Mouse (Mus musculus) ES-E14 (cell line): ENCODE results near the gene Srpk2. TPM values are rescaled to one million over a fixed set of nuclear protein-coding genes. Genes with fewer than 3 reads are reported as not detected.
A peak's percentile ranks its signal among the peaks of the same experiment; 100 is the strongest.
"Not testable (repeated sequence)": the region's sequence is repeated elsewhere in the genome, so short reads cannot be mapped to it uniquely, and the experiment has no call there.

Experiments
- DNase-seq: peaks from one replicate; pipeline ENCODE4 v3.0.0-alpha.2; 2013; ENCODE audit warnings: low read depth, low spot score
- H3K27ac ChIP-seq: 2 replicates; pipeline ENCODE4 v1.5.1; 2012; ENCODE audit warnings: low read depth, mild to moderate bottlenecking, low read length, moderate library complexity, mixed read lengths; ENCODE audit not compliant: poor library complexity, insufficient read depth, severe bottlenecking
- H3K36me3 ChIP-seq: 2 replicates; pipeline ENCODE4 v1.6.1; 2012; ENCODE audit warnings: mild to moderate bottlenecking, low read length, moderate library complexity, mixed read lengths; ENCODE audit not compliant: control insufficient read depth, poor library complexity, insufficient read depth, severe bottlenecking
- H3K4me1 ChIP-seq, 2 experiments: fragments of 150-350 bp in 1 of 2; sonication (generic) in 1 of 2; 2 replicates each; pipeline ENCODE4 v1.6.1; 2012; ENCODE audit warnings: low read length in 2 of 2, mild to moderate bottlenecking in 1 of 2, mixed read lengths in 1 of 2; ENCODE audit not compliant: control insufficient read depth in 2 of 2, insufficient read depth in 2 of 2, poor library complexity in 1 of 2
- H3K4me3 ChIP-seq, 2 experiments: fragments of 150-350 bp in 1 of 2; sonication (generic) in 1 of 2; 2 replicates each; pipeline ENCODE4 v1.5.1; 2012; ENCODE audit warnings: low read length in 2 of 2, low read depth in 1 of 2, mild to moderate bottlenecking in 1 of 2, mixed read lengths in 1 of 2; ENCODE audit not compliant: insufficient read depth in 1 of 2, poor library complexity in 1 of 2, severe bottlenecking in 1 of 2
- H3K9ac ChIP-seq: 2 replicates; pipeline ENCODE4 v1.6.1; 2012; ENCODE audit warnings: low read depth, mild to moderate bottlenecking, low read length, mixed read lengths; ENCODE audit not compliant: poor library complexity, insufficient read depth, severe bottlenecking
- H3K9me3 ChIP-seq: fragments of 150-350 bp; sonication (generic); 2 replicates; pipeline ENCODE4 v1.6.1; 2012; ENCODE audit warnings: low read depth, mild to moderate bottlenecking, low read length; ENCODE audit not compliant: control insufficient read depth, insufficient read depth
- CHD2 ChIP-seq: IDR thresholded peaks from 2 replicates; pipeline ENCODE4 v1.6.1; 2014; ENCODE audit warnings: mild to moderate bottlenecking, low read depth, low read length, inconsistent platforms
- HCFC1 ChIP-seq: IDR thresholded peaks from 2 replicates; pipeline ENCODE4 v1.6.1; 2012; ENCODE audit warnings: low read length, inconsistent platforms, borderline replicate concordance; ENCODE audit not compliant: insufficient read depth
- MAFK ChIP-seq: IDR thresholded peaks from 2 replicates; pipeline ENCODE4 v1.6.1; 2014; ENCODE audit warnings: mild to moderate bottlenecking, low read depth, low read length, inconsistent platforms; ENCODE audit not compliant: insufficient read depth
- ZC3H11A ChIP-seq: IDR thresholded peaks from 2 replicates; pipeline ENCODE4 v1.6.1; 2012; ENCODE audit warnings: low read depth, mild to moderate bottlenecking, inconsistent platforms, low read length, borderline replicate concordance
- ZNF384 ChIP-seq: IDR thresholded peaks from 2 replicates; pipeline ENCODE4 v1.6.1; 2012; ENCODE audit warnings: low read depth, low read length, inconsistent platforms
- in situ Hi-C, 2 experiments: fragments of 600-800 bp; cut with MboI; formaldehyde crosslinking; loops; one replicate each; pipeline ENCODE4 v1.15.1; 2025; ENCODE audit warnings: low sequenced_read_pairs in 2 of 2, inconsistent platforms in 1 of 2; ENCODE audit not compliant: unreplicated experiment in 2 of 2
- total RNA-seq: library from RNA; depleted of rRNA; stranded (reverse); fragments of 300-350 nt; gene quantifications from 2 replicates; pipeline ENCODE4 v1.2.3, GENCODE M21; 2012

The Srpk2 gene
- total RNA-seq, 1 experiment: 23.3 TPM

DNA sequence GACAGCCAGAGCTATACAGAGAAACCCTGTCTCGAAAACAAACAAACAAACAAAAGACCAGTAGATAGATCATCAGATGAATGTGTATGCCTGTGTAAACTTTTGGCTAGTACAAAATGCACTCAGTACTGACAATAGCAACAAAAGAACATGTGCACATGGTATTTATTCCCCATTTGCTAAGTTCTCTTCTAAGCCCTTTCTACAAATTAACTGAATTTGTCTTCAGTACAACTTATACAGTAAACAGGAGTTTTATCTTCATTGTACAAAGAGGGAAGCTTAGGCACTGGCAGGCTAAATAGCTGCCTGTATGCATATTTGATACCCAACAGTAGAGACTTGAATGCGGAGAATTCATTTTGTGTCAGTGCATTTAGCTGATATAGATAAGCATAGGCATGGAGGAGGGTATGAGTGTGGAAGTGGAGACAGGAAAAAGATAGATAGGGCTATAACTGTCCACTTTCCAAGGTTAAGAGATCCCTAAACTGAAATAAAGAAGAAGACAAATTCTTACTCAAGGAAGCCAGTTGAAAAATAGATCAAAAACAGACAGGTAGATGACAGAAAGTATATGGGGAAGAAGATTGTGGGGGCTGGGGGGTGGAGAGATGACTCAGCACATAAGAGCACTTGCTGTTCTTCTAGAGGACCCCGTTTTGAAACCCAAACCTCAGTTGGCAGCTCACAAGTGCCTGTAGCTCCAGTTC lies 33.2 kb upstream of the Srpk2 start:
- Histone ChIP-seq H3K27ac (no peak overlapping the region), H3K9me3 (no peaks in the 10 kb centered on the region), H3K9ac (no peak overlapping the region), H3K36me3 (no peaks in the 10 kb centered on the region), H3K4me3 (no peak overlapping the region), H3K4me1 (peaks cover 0 to 8% of the 10 kb centered on the region in 2 experiments; a peak in 2 of 4 replicates)
- TF ChIP-seq MAFK (no peak), HCFC1 (no peak), CHD2 (no peak), ZNF384 (no peak), ZC3H11A (no peak)
- no peak for DNase-seq
- in situ Hi-C loops: no loop called here

DNA sequence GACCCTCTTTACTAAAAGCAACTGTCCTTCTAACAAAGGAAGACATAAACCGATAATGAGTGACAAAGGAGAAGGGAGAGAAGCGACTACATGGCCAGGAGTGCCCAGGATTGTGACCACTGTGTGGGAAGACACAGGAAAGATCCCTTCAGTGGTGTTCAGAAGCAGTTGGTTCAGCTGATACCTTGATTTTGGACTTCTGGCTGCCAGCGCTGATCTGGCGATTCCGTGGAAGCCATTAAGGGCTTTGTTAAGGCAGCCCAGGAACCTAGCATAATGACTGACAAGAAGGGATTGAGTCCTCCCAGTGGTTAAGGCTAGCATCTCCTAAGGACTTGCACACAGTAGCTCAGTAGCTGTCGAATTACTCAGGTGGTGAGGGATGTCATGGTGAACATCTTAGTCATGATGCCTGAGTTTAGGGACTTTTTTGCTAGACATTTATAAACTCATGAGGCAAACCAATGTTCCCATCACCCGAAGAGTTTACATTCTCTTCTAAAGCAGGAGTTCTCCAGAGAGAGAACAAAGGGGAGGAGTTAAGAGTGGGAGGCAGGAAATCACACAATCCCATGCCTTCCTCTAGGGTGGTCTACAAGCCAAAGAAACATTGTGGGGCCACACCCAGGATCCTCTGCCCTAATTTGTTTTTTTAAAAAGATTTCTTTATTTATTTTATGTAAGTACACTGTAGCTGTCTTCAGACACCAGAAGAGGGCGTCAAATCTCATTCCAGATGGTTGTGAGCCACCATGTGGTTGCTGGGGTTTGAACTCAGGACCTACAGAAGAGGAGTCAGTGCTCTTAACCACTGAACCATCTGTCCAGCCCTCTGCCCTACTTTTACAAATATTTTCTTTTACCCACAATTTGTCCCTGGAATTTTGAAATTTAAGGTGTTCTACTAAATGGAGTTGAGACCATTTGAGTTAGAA lies 29.3 kb upstream of the Srpk2 start:
- H3K36me3 ChIP-seq: peaks cover 12% of the 10 kb centered on the region; the same call in 1 of the 2 replicates
- no peak for DNase-seq
- H3K4me3 ChIP-seq: no peak overlapping the region
- no peaks in the 10 kb centered on the region for H3K9me3 ChIP-seq
- no peak for TF ChIP-seq CHD2
- no peak for TF ChIP-seq ZC3H11A
- TF ChIP-seq ZNF384: no peak
- no peak for TF ChIP-seq HCFC1
- no peak for TF ChIP-seq MAFK
- in situ Hi-C loops: loop anchor here (5.0 kb wide), 1 partner anchor 139 kb away; no protein-coding TSS in a partner anchor
- H3K9ac ChIP-seq: peak overlapping the region; percentile 35; the same call in 1 of the 2 replicates
- peaks cover 0 to 5% of the 10 kb centered on the region in 2 experiments; a peak in 2 of 4 replicates for H3K4me1 ChIP-seq
- peak overlapping the region; percentile 68 for H3K27ac ChIP-seq

DNA sequence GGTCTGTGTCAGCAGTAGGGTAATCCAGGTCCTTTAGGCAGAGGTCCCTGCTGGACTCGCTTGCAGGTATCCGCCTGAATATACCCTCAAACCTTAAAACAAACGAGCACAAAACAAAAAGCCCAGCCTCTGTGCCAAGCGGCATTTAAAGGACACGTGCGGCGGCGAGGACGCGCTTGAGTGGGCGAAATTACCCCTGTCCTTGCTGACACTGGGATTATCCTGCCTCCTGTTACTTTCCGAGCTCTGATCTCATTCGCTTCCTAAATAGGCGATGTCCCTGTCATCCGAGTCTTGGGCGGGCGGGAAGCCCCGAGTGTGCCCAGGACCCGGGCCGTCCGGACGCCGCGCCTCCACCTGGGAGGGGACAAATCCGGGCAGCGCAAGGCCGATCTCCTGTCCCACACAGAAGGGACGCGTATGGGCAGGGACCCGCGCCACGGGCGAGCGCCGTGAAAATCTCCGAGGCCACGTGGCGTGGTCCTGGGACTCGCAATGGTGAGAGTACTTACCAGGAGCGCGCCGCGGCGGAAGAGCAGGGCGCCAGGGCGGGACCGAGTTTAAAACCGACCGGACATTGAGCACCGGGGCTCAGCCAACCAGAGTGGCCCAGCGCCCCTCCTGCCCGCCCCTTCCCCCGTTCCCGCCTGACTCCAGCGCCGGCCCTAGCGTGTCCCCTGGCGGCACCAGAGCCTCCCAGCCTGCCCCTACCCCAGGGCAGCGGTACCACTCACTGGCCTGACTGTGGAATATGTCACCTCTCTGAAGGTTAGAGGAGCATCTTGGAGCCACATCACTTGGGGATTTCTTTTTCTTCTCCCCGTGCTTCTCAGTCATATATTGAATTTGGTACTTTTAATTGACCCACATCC lies 27.9 kb upstream of the Srpk2 start:
- in situ Hi-C loops: loop anchor here (5.0 kb wide), 1 partner anchor 140 kb away; no protein-coding TSS in a partner anchor
- H3K4me3 ChIP-seq: peak overlapping the region; percentile 78 to 96
- peak overlapping the region; percentile 73 for H3K27ac ChIP-seq
- no peak for TF ChIP-seq ZNF384
- DNase-seq: no peak
- peaks cover 0 to 5% of the 10 kb centered on the region in 2 experiments; a peak in 2 of 4 replicates for H3K4me1 ChIP-seq
- peaks cover 12% of the 10 kb centered on the region; the same call in 1 of the 2 replicates for H3K36me3 ChIP-seq
- peak overlapping the region; percentile 93 for H3K9ac ChIP-seq
- no peaks in the 10 kb centered on the region for H3K9me3 ChIP-seq

DNA sequence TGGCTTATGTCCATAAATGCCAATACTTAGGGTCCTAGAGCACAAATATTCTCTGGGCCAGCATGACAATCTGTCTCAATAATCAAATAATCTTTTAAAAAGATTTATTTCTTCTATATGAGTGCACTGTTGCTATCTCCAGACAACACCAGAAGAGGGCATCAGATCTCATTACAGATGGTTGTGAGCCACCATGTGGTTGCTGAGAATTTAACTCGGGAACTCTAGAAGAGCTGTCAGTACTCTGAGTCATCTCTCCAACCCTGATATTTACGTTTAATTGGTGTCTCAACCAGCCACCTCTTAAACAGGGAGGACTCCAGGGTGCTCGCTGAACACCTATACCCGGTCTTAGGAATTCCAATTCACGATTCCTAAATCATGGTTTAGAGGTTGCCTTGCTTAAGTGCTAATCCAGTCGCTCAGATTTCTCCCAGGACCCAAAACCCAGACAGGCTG lies 27.3 kb upstream of the Srpk2 start:
- H3K27ac ChIP-seq: peak overlapping the region; percentile 73
- in situ Hi-C loops: loop anchor here (5.0 kb wide), 1 partner anchor 141 kb away; no protein-coding TSS in a partner anchor
- peak overlapping the region; percentile 93 for H3K9ac ChIP-seq

More for the DNA sequence above, 27.3 kb upstream of the Srpk2 start:
- DNase-seq: peak; percentile 55
- peaks cover 12% of the 10 kb centered on the region; the same call in 1 of the 2 replicates for H3K36me3 ChIP-seq
- not testable (repeated sequence) for H3K9me3 ChIP-seq, H3K4me1 ChIP-seq
- H3K4me3 ChIP-seq: peak overlapping the region; percentile 78 to 96
